Mouse (Mus musculus) frontal cortex, postnatal 25 days (tissue): ENCODE data around the gene Tsx.
"Not testable (repeated sequence)": the region's sequence is repeated elsewhere in the genome, so short reads cannot be mapped to it uniquely, and the experiment has no call there.

ENCODE experiments used
- DNase-seq, 2 experiments: peaks; one replicate each; pipeline ENCODE4 v3.0.0; 2022; ENCODE audit warnings: low spot score in 2 of 2

The Tsx gene

DNA sequence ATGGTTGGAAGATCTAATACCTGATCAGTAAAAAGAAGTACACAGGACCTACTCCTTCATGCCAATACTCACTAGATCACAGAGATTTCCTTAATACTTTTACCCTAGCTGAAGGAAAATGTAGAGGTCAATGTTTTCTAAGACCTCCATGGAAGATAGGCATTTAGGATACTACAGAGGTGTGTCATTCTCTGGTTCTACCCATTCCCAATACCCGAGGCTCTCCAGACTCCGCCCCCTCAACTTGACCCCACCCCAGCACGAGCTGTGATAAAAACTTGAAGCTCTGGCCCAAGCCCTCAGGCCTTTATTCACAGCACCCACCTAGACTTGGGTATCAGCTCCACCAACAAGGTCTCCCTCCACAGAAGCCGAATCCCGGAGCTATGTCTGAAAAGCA is at the start of gene Tsx:
TSS of gene Tsx (plus strand) at position 301 of the 400 bp plus-strand sequence.
- no peak for DNase-seq

DNA sequence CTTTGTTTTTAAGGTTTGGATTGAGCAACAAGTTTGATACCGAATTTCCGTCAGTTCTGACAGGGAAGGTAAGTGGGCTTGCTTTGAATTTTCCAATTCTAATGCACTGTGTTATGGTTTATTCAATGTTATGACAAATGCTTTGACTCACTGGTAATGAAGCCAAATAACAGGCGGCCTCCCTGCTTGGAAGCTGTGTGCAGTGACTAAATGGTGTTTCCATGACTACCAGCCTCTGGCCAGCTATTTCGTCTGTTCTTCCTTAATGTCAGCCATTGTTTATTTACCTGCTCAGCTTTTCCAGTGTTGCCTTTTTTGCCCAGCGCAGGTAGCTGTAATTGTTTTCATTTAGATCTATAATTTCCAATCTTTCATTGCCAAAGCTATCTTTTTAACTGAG is 48.1 kb upstream of the Tsx start:
- DNase-seq = no peak

DNA sequence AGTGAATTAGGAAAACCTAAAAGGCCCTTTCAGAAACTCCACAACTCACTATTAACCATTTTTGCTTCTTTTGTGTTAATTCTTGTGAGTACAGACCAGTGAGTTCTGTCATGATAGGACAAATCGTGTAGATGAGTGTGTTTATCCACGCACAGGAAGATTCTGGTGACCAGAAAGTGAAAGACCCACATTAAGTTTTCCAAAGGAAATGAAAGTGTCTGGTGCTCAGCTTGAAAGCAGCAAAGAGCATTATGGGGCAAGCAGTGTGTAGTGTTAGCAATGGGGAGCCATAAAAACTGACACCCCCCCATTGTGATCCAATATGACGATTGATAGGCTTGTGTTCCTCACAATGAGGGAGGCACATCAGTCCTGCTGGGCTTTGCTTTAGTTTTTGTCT is 45.6 kb upstream of the Tsx start:
- no peak for DNase-seq

DNA sequence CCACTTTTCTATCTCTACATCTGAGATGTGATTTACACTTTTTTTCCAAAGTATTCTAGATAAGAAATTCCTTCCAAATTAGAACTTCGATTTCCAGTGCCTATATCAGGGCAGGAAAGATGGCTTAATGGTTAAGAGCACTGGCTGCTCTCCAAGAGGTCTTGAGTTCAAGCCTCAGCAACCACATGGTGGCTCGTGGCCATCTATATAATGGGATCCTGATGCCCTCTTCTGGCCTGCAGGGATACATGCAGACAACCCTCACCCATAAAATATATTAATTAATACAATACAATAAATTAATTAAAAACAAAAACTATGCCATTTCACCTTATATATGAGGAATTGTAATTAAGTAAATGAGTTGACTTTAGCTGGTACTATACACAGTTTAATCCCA is 43.0 kb upstream of the Tsx start:
- no peak for DNase-seq

DNA sequence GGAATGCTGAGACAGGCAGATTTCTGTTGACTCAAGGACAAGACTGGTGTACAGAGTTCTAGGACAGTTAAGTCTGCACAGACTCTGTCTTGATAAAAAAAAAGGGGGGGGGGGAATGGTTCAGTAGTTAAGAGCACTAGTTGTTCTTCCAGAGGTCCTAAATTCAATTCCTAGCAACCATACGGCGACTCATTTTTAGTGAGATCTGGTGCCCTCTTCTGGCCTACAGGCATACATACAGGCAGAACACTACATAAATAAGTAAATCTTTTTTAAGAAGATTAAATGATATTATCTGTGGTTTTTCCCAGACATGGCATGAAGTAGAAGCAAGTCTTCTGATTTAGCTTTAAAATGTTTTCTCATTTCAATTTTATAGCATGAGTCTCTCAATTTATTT is 42.6 kb upstream of the Tsx start:
- DNase-seq = no peak

DNA sequence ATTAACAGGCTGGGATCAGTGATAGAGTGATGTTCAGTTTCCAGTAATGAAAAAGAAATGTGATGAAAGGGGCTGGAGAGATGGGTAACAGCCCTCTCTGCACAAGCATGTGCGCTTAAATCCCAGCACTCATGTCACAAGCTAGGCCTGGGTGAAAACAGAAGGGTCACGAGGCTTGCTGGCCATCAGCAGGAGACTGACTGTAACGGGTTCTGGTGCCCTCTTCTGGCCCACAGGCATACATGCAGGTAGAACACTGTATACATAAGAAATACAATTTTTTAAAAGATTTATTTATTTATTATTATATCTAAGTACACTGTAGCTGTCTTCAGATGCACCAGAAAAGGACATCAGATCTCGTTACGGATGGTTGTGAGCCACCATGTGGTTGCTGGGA is 40.0 kb upstream of the Tsx start:
- DNase-seq = no peak

DNA sequence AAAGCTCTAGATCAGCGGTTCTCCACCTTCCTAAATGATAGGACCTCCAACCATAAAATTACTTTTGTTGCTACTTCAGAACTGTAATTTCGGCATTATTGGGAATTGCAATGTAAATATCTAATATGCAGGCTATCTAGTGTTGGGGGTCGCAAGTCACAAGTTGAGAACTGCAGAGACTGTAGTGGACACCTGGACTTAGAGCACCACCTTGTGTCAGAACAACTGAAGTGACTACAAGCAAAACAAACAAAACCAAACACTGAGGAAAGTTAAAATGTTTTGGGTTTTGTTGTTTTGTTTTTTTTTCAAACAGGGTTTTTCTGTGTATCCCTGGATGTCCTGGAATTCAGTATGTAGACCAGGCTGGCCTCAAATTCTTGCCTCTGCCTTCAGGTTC is 29.7 kb upstream of the Tsx start:
- DNase-seq = no peak

DNA sequence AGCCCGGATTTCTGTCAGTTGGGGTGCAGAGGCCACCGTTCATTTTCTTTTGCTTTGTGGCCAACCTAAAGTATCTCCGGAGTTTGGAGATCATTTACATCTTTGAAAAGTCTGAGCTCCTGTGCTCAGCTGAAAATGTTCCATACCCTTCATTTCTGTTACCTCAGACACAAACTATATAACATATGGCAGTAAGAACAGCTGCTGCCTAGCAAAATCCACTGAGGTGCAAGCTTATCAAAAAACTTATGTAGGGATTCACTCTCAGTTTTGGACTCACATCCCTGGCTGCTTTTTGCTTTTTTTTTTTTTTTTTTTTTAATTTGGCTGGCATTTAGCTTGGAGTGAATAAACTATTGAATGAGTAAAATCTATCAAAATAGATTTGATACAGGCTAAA is 26.1 kb upstream of the Tsx start:
- no peak for DNase-seq

DNA sequence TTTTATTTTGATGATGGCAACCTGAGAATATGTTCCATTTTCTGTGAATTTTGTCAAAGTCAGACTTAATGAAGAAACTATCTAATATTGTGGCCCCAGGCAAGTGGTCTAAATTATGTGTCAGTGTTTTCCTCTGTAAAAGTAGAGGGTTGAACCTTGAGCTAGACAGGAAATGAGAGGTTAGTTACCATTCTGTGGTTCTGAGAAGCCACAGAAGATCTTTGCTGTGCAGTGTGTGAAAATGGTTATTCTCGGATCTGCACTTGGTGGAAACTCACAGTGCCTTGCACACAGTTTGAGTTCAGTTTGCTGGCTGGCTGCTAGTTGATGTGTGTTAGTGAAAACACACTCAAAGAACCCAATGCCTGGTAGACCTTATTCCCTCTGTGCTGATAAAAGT is 20.4 kb upstream of the Tsx start:
- DNase-seq = no peak

DNA sequence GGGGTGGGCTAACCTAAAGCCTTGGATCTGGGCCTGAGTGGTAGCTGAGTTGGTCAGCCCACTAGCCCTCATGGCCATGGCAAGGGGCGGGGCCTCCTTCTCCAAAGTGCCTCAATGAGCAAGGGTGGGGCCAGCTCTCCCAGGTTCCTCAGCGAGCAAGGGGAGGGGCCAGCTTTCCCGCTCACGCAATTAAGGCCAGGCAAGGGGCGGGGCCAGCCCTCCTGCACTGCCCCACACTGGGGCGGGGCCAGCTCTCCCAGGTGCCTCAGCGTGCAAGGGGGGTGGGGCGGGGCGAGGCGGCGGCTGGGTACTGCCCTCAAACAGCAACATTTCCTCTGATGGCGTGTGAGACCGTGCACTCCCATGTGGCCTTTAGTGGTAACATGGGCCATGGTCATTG is 9.2 kb upstream of the Tsx start:
- DNase-seq = no peak

DNA sequence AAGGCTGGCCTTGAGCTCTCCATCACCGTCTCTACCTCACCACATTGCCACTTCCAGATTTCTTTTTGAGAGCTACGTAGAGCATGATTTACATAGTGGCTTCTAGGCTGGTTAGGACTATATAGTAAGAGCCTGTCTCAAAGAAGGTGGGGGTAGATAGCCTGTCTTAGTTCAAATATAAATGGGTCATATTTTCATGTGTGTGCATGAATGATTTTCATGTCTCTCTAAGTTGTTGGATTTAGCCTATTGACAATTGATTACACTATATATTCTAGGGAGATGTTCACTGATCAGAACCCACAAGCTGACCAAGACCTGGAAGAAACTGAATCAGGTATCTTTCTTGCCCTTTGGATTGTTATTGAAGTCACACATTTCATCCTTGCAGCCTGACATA is 7.4 kb downstream of the Tsx start, which contains the start of gene Gm26992:
TSS of gene Gm26992 (plus strand) at position 301 of the 400 bp plus-strand sequence.
- no peak for DNase-seq

DNA sequence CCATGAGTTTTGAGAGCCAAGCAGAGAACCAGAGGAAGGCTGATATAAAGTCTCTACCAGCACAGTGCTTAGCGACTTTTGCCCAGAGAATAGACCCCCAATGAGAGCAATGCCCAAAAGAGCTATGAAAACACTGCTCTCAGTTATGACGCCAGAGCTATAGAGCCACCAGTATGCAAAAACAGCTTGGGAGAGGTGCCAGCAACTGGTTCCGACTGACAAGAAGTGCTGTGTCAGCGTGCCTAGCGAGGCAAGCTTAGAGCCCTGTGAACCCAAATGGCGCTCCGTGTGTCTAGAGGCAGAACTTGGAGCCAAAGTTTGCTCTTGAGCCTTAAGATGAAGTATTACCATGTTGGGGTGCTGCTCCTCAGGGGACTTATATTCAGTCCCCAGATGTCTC is 13.4 kb downstream of the Tsx start:
- DNase-seq = no peak

DNA sequence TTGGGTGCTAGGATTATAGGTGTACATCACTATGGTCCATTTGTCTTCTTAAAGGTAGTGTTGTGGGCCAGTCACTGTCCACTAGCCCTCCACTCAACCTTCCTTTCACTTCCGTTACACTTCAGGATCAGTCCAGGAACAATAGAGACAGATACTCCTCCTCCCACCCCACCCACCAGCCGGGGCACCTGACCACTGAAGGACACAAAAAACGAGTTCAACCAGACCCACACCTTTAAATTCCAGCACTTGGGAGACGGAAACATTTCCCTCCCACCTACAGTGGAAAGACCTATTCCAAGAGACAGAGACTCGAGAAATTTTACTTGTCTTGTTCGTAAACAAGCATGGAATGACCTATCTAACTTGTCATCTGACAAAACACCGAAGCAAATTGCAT is 18.0 kb downstream of the Tsx start:
- no peak for DNase-seq

DNA sequence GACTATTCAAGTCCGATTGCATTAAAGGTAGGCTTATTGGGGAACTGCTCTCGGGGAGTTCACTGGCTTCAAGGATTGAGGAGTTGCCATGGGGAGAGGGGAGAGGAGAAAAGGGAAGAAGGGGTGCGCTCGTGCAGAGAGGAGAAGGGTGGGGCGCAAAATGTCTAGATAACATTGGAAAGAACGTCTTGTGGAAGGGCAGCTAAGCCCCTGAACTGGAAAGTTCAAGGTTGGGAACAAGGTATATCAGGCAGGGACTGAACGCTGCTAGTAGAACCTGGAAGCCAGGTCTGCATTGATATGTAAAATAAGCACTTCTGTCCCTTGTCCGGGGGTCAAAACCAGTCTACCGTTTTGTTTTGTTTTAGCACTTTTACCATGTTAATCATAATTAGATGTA is 23.8 kb downstream of the Tsx start:
- no peak for DNase-seq

DNA sequence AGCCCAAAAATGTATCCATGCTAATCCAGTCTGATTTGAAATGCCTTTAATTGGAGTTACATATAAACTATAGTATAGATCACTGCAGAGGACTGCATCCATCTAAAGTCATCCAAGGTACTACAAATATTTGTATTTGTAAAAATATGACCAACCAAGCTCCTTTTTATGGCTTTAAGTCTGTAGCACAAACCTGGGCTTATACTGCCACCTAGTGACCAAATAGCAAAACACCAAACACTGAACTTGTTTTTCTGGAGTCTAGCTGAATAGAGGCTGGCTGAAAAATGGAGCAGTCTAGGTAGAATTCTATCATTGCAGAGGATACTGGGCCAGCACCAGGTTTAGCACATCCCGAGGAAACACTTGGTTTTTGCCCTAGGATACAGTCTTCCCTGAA is 26.5 kb downstream of the Tsx start:
- DNase-seq = no peak

DNA sequence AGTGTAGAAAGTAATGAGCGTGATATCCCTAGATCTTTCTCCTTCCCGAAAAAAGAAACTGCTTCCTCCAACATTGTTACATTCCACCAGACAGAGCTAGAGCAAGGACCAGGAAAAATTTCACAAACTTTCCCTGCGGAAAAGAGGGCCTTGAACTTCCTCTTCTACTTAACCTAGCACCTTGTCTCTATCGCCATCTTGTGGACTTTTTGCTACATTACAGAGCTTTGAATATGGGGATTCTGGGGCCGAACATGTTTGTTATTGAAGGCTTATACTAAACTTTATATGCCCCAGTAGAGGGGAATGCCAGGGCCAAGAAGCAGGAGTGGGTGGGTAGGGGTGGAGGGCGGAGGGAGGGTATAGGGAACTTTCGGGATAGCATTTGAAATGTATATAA is 29.5 kb downstream of the Tsx start:
- no peak for DNase-seq

DNA sequence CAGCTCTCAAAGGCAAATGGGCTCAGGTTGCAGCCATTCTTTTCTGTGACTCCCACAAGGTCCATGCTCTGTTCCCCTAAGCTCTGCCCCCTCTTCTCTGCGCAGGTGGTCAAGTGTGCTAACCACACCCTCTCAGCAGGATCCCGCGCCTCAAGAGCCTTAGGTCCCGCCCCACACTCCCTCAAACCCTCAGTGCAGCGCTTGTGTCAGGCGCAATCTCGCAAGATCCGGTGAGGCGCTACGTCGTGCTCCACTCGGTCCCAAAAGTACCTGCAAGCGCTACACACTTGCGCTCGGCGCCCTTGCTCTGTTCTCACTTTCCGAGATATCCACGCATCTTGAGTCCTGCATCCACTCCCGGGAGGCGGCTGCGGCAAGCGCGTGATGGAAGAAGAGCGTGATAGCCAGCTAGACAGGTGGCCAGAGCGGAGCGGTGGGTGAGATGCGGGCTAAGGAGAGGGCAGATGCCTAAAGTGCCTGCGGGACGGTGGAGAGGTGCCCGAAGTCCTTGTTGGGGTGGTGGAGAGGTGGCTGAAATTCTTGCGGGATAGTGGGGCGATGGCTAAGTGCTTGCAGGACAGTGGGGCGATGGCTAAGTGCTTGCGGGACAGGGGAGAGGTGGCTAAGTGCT is 33.4 kb downstream of the Tsx start:
- DNase-seq = no peak

DNA sequence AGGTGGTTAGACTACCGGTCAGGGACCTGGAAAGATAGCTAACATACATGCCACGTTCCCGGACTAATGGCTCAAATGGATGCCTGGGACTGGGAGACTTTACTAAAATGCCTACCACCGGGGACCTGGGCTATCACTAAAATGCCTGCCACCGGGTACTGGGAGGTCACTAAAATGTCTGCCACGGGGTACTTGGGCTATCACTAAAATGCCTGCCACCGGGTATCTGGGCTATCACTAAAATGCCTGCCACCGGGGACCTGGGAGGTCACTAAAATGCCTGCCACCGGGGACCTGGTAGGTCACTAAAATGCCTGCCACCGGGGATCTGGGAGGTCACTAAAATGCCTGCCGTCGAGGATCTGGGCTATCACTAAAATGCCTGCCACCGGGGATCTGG is 34.2 kb downstream of the Tsx start:
- DNase-seq = not testable (repeated sequence)

DNA sequence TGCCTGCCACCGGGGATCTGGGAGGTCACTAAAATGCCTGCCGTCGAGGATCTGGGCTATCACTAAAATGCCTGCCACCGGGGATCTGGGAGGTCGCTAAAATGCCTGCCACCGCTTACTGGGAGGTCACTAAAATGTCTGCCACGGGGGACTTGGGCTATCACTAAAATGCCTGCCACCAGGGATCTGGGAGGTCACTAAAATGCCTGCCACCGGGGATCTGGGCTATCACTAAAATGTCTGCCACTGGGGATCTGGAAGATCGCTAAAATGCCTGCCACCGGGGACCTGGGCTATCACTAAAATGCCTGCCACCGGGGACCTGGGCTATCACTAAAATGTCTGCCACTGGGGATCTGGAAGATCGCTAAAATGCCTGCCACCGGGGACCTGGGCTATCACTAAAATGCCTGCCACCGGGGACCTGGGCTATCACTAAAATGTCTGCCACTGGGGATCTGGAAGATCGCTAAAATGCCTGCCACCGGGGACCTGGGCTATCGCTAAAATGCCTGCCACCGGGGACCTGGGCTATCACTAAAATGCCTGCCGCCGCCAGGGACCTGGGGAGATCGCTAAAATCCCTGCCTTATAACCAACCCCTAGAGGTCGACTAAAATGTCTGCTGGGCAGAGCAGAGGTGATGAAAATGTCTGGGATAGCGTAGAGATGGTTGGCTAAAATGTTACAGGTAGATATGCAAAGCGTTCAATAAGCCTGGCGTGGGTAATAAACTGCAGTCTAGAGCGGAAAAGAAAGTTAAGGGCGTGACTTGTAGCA is 34.9 kb downstream of the Tsx start:
- not testable (repeated sequence) for DNase-seq

DNA sequence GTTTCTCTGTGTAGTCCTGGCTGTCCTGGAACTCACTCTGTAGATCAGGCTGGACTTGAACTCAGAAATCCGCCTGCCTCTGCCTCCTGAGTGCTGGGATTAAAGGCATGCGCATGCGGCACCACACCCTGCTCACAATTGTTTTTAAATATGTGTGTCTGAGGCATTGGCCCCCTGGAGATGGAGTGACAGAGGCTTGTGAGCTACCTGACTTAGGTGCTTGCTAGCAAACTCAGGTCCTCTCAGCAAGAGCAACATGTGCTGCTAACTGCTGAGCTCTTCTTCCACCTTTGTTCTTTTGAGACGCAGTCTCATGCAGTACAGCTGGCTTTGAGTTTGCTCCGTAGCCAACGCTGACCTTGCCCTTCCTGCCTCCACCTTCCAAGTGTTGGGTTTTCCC is 38.5 kb downstream of the Tsx start:
- DNase-seq = no peak

DNA sequence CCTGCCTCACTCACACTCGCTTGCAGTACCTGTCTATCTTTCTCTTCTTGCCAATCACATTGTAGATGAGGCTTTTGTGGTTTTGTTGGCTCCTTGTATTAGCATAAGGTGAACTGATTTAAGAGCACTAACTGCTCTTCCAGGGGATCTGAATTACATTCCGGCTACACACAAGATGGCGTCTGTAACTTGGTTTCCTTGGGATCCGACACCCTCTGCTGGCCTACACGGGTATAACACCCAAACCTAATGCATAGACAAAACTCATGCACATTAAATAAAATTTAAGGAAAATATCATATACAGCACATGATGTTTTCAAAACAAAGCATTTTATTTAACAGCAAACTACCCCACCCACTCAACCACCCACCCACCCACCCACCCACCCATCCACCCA is 45.8 kb downstream of the Tsx start:
- no peak for DNase-seq

DNA sequence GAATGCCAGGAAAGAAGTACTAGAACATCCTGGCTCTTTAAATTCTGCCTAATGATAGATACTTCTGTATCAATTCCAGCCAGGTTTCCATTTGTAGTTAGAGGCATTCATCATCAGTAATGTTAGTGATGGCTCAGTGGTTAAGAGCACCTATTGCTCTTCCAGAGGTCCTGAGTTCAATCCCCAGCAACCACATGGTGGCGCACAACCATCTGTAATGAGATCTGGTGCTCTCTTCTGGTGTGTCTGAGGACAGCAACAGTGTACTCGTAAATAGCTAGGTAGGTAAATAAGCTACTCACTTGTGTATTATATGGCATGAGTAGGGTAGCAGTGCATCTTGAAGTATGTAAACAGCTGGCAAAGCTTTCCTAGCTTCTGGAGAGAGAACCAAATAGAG is 54.7 kb downstream of the Tsx start:
- DNase-seq = no peak

DNA sequence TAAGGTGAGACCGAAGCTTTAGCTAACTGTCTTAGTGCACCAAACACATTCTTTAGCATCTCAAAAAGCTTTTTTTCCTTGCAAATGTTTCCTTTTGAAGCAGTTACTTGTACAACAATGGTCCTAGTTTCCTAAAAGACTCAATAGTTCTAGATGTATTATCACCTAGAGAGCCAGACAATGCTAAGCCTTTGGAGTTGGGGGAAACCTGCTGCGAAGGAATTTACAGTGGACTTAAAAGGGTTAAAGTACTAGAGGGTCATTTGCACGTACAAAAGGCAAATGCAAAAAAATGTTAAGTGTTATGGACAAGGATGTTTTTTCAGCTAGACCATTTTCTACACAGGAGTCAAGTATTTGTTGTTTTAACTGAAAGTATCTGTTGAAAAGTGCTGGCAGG is 58.1 kb downstream of the Tsx start:
- DNase-seq = no peak
